Mouse (Mus musculus) thymus, adult 2 months (tissue): ENCODE measurements around the gene Orc3.

Experiments used
- CTCF ChIP-seq: fragments of 200-500 bp; IDR thresholded peaks from 2 replicates; pipeline ENCODE4 v1.5.1; 2012; ENCODE audit warnings: mild to moderate bottlenecking, control low read depth, low read length, moderate library complexity, borderline replicate concordance; ENCODE audit not compliant: control insufficient read depth, poor library complexity, insufficient read depth; ENCODE audit errors: extremely low read depth
- POLR2A ChIP-seq: fragments of 200-500 bp; IDR thresholded peaks from 2 replicates; pipeline ENCODE4 v1.6.1; 2012; ENCODE audit warnings: mild to moderate bottlenecking, low read length, control low read depth, moderate library complexity; ENCODE audit not compliant: control insufficient read depth, poor library complexity, insufficient read depth; ENCODE audit errors: extremely low read depth

DNA sequence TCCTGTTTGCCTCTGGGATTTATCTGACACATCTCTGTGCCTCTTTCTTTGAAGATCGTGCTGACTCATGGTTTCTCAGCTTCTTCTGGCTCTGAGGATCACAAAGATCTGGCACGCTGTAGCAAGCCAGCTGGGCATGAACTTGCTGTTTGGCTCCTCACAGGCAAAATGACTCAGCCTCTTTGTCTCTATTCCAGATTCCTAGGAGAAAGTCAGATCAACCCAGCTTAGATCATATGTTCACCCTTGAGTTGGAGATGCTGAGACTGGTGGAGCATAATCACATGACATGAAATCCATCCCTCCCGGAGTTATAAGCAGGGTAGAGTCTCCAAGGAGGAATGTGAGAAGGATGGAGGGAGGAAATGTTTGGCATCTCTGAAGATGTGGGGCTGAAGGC is 91.9 kb downstream of the Orc3 start:
- no peak for TF ChIP-seq CTCF
- no peak for TF ChIP-seq POLR2A
